Mouse (Mus musculus): ENCODE data around the gene Tob1. TPM values are rescaled to one million over a fixed set of nuclear protein-coding genes. Genes with fewer than 3 reads are reported as not detected.

Tob1 gene
- total and polyA plus RNA-seq, 3 experiments, result 2.4 to 7.5 TPM; not detected in 1

GRCm38 (mm10) chr11:94255733-94256132 lies 44.5 kb downstream of the Tob1 start:
- TF ChIP-seq USF2 (IDR thresholded peaks at IDR 0.05; ENCODE audit: borderline replicate concordance in 1 of 2, insufficient read depth in 1 of 2, low read depth in 1 of 2, low read length in 2 of 2) (0 out of 4 replicates have a peak, but pooled peaks of 1 of the 2 experiments have one; percentile 52), USF1 (IDR thresholded peaks at IDR 0.05; ENCODE audit: low read depth, low read length) (peak; percentile 89), MAX (IDR thresholded peaks at IDR 0.05; ENCODE audit: low read length) (0 out of 2 replicates have a peak, but pooled peaks have one; percentile 45), RCOR1 (IDR thresholded peaks at IDR 0.05; ENCODE audit: low read depth, low read length) (no peak)
- Histone ChIP-seq H3K27me3 (ENCODE audit: control insufficient read depth in 1 of 2, insufficient read depth in 2 of 2, low read length in 2 of 2) (peaks cover 1 to 3% of the 10 kb centered on the region in 2 experiments; a peak in 3 of 4 replicates), H3K27ac (ENCODE audit: control insufficient read depth, low read depth, low read length) (no peak overlapping the region), H3K36me3 (ENCODE audit: control insufficient read depth in 1 of 2, insufficient read depth in 2 of 2, low read length in 2 of 2) (peaks cover 0 to 3% of the 10 kb centered on the region in 2 experiments; a peak in 1 of 4 replicates), H3K9me3 (replicated peaks; ENCODE audit: insufficient read depth, low read length) (no peaks in the 10 kb centered on the region), H3K9ac (ENCODE audit: control insufficient read depth, low read depth, low read length, poor library complexity, severe bottlenecking) (no peak overlapping the region), H3K4me1 (ENCODE audit: control insufficient read depth in 1 of 2, insufficient read depth in 2 of 2, low read length in 2 of 2) (peaks cover 0 to 5% of the 10 kb centered on the region in 2 experiments; a peak in 2 of 4 replicates), H3K4me3 (ENCODE audit: control insufficient read depth in 1 of 2, insufficient read depth in 1 of 2, low read depth in 2 of 2, low read length in 2 of 2) (no peak overlapping the region), H3K79me2 (ENCODE audit: control insufficient read depth, insufficient read depth, low read length, poor library complexity) (no peaks in the 10 kb centered on the region)
- no peak for DNase-seq (ENCODE audit: low read depth, low spot score)

GRCm38 (mm10) chr11:94257987-94258386 lies 46.7 kb downstream of the Tob1 start:
- no peak overlapping the region for H3K9ac ChIP-seq (ENCODE audit: control insufficient read depth, low read depth, low read length, poor library complexity, severe bottlenecking)
- no peak overlapping the region for H3K27ac ChIP-seq (ENCODE audit: control insufficient read depth, low read depth, low read length)
- TF ChIP-seq MYB (IDR thresholded peaks at IDR 0.05; ENCODE audit: low read depth, low read length), result no peak
- TF ChIP-seq GATA1 (IDR thresholded peaks at IDR 0.05; ENCODE audit: low read depth, low read length), result no peak
- no peak overlapping the region for H3K4me3 ChIP-seq (ENCODE audit: control insufficient read depth in 1 of 2, insufficient read depth in 1 of 2, low read depth in 2 of 2, low read length in 2 of 2)
- H3K36me3 ChIP-seq (ENCODE audit: control insufficient read depth in 1 of 2, insufficient read depth in 2 of 2, low read length in 2 of 2), result peaks cover 0 to 3% of the 10 kb centered on the region in 2 experiments; a peak in 1 of 4 replicates
- no peaks in the 10 kb centered on the region for H3K79me2 ChIP-seq (ENCODE audit: control insufficient read depth, insufficient read depth, low read length, poor library complexity)
- H3K9me3 ChIP-seq (replicated peaks; ENCODE audit: insufficient read depth, low read length), result no peaks in the 10 kb centered on the region
- no peak for DNase-seq (ENCODE audit: low read depth, low spot score)
- H3K4me1 ChIP-seq (ENCODE audit: control insufficient read depth in 1 of 2, insufficient read depth in 2 of 2, low read length in 2 of 2), result peaks cover 0 to 15% of the 10 kb centered on the region in 2 experiments; a peak in 2 of 4 replicates
- no peaks in the 10 kb centered on the region; a peak in 1 of 4 replicates for H3K27me3 ChIP-seq (ENCODE audit: control insufficient read depth in 1 of 2, insufficient read depth in 2 of 2, low read length in 2 of 2)

- Histone ChIP-seq H3K9me3 (replicated peaks; ENCODE audit: insufficient read depth, low read length) (no peaks in the 10 kb centered on the region), H3K9ac (ENCODE audit: control insufficient read depth, low read depth, low read length, poor library complexity, severe bottlenecking) (no peak overlapping the region), H3K36me3 (ENCODE audit: control insufficient read depth in 1 of 2, insufficient read depth in 2 of 2, low read length in 2 of 2) (peaks cover 0 to 4% of the 10 kb centered on the region in 2 experiments; a peak in 2 of 4 replicates), H3K4me1 (ENCODE audit: control insufficient read depth in 1 of 2, insufficient read depth in 2 of 2, low read length in 2 of 2) (peaks cover 0 to 15% of the 10 kb centered on the region in 2 experiments; a peak in 2 of 4 replicates), H3K4me3 (ENCODE audit: control insufficient read depth in 1 of 2, insufficient read depth in 1 of 2, low read depth in 2 of 2, low read length in 2 of 2) (no peak overlapping the region), H3K27me3 (ENCODE audit: control insufficient read depth in 1 of 2, insufficient read depth in 2 of 2, low read length in 2 of 2) (no peaks in the 10 kb centered on the region), H3K27ac (ENCODE audit: control insufficient read depth, low read depth, low read length) (no peak overlapping the region), H3K79me2 (ENCODE audit: control insufficient read depth, insufficient read depth, low read length, poor library complexity) (no peaks in the 10 kb centered on the region)
- peak; percentile 73 for DNase-seq (ENCODE audit: low read depth, low spot score)
- TF ChIP-seq ZKSCAN1 (IDR thresholded peaks at IDR 0.05; ENCODE audit: low read depth, low read length) (no peak), ELF1 (IDR thresholded peaks at IDR 0.05; ENCODE audit: low read depth, low read length) (peak; percentile 72; the same call in 1 of the 2 replicates)
These were observed 48.6 kb downstream of the Tob1 start for GRCm38 (mm10) chr11:94259814-94260213.
